14 mouse cellular contexts compared by ENCODE assay signal in the genomic region with DNA sequence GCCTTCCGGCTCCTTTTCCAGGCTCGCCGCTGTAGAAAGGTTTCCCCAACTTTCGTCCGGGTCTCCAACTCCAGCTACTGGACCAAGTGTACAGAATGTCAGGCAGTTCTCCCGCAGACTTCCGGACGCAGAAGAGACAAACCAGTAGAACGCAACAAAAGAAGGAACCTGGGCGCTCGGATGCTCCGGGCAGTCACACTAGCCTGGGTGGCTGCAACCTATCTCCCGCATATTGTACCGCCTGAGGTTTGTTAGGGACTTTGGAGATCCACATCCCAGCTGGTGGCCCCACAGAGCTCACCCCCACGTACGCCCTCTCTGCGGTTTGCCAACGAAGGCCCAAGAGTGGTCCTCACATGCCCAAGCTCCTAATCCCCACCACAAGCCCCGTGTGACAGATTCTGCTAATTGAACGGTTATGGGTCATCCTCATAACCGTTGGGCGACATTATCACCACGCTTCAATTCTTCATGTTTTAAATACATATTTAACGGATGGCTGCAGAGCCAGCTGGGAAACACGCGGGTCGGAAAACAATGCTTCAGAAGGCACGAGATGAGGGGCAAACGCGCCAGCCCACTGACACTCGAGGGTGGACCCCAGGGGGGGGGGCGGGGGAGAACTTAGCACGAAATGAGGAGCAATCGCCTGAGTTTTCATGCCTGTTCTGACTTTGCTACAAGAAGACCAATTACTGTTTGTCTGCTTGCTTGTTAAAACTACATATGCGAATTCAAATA. TPM values are rescaled to one million over a fixed set of nuclear protein-coding genes. Genes with fewer than 3 reads are reported as not detected.
DNase-seq lines count a peak whose midpoint lies in the region; ATAC-seq lines count a peak whose summit lies in the region.
"Had no signal": no experiment of that assay in that cellular context is flagged by ENCODE, and none has a peak within 500 bp of the region (broad histone marks: within the 10 kb centered on the region; RNA-seq: fewer than 3 reads in every experiment).

No protein-coding gene starts in this region.

- H3K4me1 ChIP-seq in heart, embryonic 12.5 days (replicated peaks): peaks cover 44% of the 10 kb centered on the region
- peaks cover 92% of the 10 kb centered on the region for H3K4me1 ChIP-seq in forebrain, embryonic 10.5 days
- peaks cover 32% of the 10 kb centered on the region for H3K4me1 ChIP-seq in hindbrain, embryonic 16.5 days (ENCODE audit: control insufficient read depth, insufficient read depth, low read depth, low read length)
- H3K4me1 ChIP-seq in neural tube, embryonic 12.5 days: peaks cover 27% of the 10 kb centered on the region

- H3K36me3 ChIP-seq in heart, embryonic 12.5 days: no peaks in the 10 kb centered on the region
- H3K36me3 ChIP-seq in forebrain, embryonic 10.5 days (replicated peaks): peaks cover 7% of the 10 kb centered on the region; the same call in 1 of the 2 replicates
- no peaks in the 10 kb centered on the region for H3K36me3 ChIP-seq in hindbrain, embryonic 16.5 days (ENCODE audit: control insufficient read depth, insufficient read depth, low read length)
- H3K36me3 ChIP-seq in neural tube, embryonic 12.5 days: no peaks in the 10 kb centered on the region
- H3K36me3 ChIP-seq: limb, embryonic 15.5 days; stomach, embryonic 15.5 days had no signal

- peak overlapping the region; percentile 54; the same call in 1 of the 2 replicates for H3K4me2 ChIP-seq in heart, embryonic 12.5 days
- H3K4me2 ChIP-seq in hindbrain, embryonic 16.5 days (ENCODE audit: low read length): peak overlapping the region; percentile 44
- 0 out of 2 replicates have a peak overlapping the region, but pooled peaks have one; percentile 1 for H3K4me2 ChIP-seq in neural tube, embryonic 12.5 days (replicated peaks)

- no peak overlapping the region for H3K27ac ChIP-seq in heart, embryonic 12.5 days (ENCODE audit: poor library complexity, severe bottlenecking)
- H3K27ac ChIP-seq in forebrain, embryonic 10.5 days: peak overlapping the region; percentile 85
- H3K27ac ChIP-seq in hindbrain, embryonic 16.5 days (ENCODE audit: low read depth, low read length): peak overlapping the region; percentile 66
- no peak overlapping the region for H3K27ac ChIP-seq in neural tube, embryonic 12.5 days
- H3K27ac ChIP-seq: gastrocnemius, adult 2 months; limb, embryonic 15.5 days; stomach, embryonic 15.5 days had no signal

- DNase-seq in heart, adult 8-10 months (ENCODE audit: low spot score): no peak
- no peak for DNase-seq in forebrain, embryonic 10.5 days (ENCODE audit: extremely low spot score, low spot score)
- DNase-seq in urinary bladder, postnatal 36 days (ENCODE audit: low spot score in 2 of 2): no peak
- DNase-seq in layer of hippocampus, postnatal 25 days (ENCODE audit: extremely low spot score in 1 of 2, low spot score in 1 of 2): no peak
- no peak for DNase-seq in spleen, postnatal 14 days (ENCODE audit: low spot score in 2 of 2)
- DNase-seq: adrenal gland, postnatal 25 days; gastrocnemius, adult 2 months had no signal

- no peak for ATAC-seq in heart, embryonic 12.5 days (ENCODE audit: insufficient number of reproducible peaks, low FRiP score)
- no peak for ATAC-seq in hindbrain, embryonic 16.5 days
- ATAC-seq in neural tube, embryonic 12.5 days (ENCODE audit: low FRiP score, low read depth): no peak
- ATAC-seq: inflammation-experienced regulatory T-cells, adult 6 months had no signal

- peak overlapping the region; percentile 21 for H3K4me3 ChIP-seq in heart, embryonic 12.5 days
- H3K4me3 ChIP-seq in forebrain, embryonic 10.5 days: peak overlapping the region; percentile 51
- peak overlapping the region; percentile 29 for H3K4me3 ChIP-seq in hindbrain, embryonic 16.5 days (ENCODE audit: low read length)
- no peak overlapping the region for H3K4me3 ChIP-seq in neural tube, embryonic 12.5 days
- H3K4me3 ChIP-seq: limb, embryonic 15.5 days had no signal

- H3K27me3 ChIP-seq in heart, embryonic 12.5 days (replicated peaks): peaks cover 100% of the 10 kb centered on the region
- peaks cover 100% of the 10 kb centered on the region for H3K27me3 ChIP-seq in forebrain, embryonic 10.5 days (ENCODE audit: poor library complexity, severe bottlenecking)
- peaks cover 74% of the 10 kb centered on the region for H3K27me3 ChIP-seq in hindbrain, embryonic 16.5 days (replicated peaks; ENCODE audit: control insufficient read depth, insufficient read depth, low read length)
- peaks cover 100% of the 10 kb centered on the region for H3K27me3 ChIP-seq in neural tube, embryonic 12.5 days (replicated peaks)

- no peaks in the 10 kb centered on the region for H3K9me3 ChIP-seq in heart, embryonic 12.5 days (replicated peaks)
- H3K9me3 ChIP-seq in forebrain, embryonic 10.5 days: no peaks in the 10 kb centered on the region
- no peaks in the 10 kb centered on the region for H3K9me3 ChIP-seq in hindbrain, embryonic 16.5 days (ENCODE audit: control insufficient read depth, low read length)
- no peaks in the 10 kb centered on the region for H3K9me3 ChIP-seq in neural tube, embryonic 12.5 days
- H3K9me3 ChIP-seq: limb, embryonic 15.5 days; stomach, embryonic 15.5 days had no signal

- H3K9ac ChIP-seq in heart, embryonic 12.5 days: no peak overlapping the region
- H3K9ac ChIP-seq in hindbrain, embryonic 16.5 days (ENCODE audit: low read depth, low read length): peak overlapping the region; percentile 13
- no peak overlapping the region for H3K9ac ChIP-seq in neural tube, embryonic 12.5 days
- H3K9ac ChIP-seq: limb, embryonic 15.5 days; stomach, embryonic 15.5 days had no signal

- 3% methylated on average over 35 of the region's 35 CpGs for WGBS in heart, embryonic 12.5 days
- 1% methylated on average over 35 of the region's 35 CpGs for WGBS in forebrain, embryonic 10.5 days
- WGBS in hindbrain, embryonic 16.5 days: 2% methylated on average over 35 of the region's 35 CpGs
- WGBS in neural tube, embryonic 12.5 days: under 1% methylated on average over 35 of the region's 35 CpGs

RNA-seq across cellular contexts. Expression of gene Olig2, which starts 1.8 kb away (rescaled TPM):
- polyA plus RNA-seq in heart, embryonic 12.5 days (2016; fragmentation: Nextera tagmentation; extraction: Ambion mirVana): not detected in 2 replicates
- total RNA-seq in heart, adult 8-10 months (2022): not detected
- polyA plus RNA-seq in forebrain, embryonic 10.5 days (2016; fragmentation: Nextera tagmentation; extraction: Ambion mirVana): 10.5 and 11.2 TPM in 2 replicates
- 6.1 and 11.4 TPM in 2 replicates for polyA plus RNA-seq in hindbrain, embryonic 16.5 days (2015; fragmentation: Nextera tagmentation; extraction: Ambion mirVana)
- polyA plus RNA-seq in neural tube, embryonic 12.5 days (2016; fragmentation: Nextera tagmentation; extraction: Ambion mirVana): 2.9 TPM in 2 replicates
- 10 to 100 TPM; 37.2 to 38.6 TPM for total RNA-seq in layer of hippocampus, postnatal 25 days (2021)
- total RNA-seq: adrenal gland, postnatal 25 days; gastrocnemius, adult 2 months; megakaryocyte progenitor cell, adult 5-6 weeks had no signal
- polyA plus RNA-seq: inflammation-experienced regulatory T-cells, adult 6 months; limb, embryonic 15.5 days; stomach, embryonic 15.5 days had no signal

RNA-seq across cellular contexts. Expression of gene Olig1, which starts 46.1 kb away (rescaled TPM):
- not detected in 2 replicates for polyA plus RNA-seq in heart, embryonic 12.5 days (2016; fragmentation: Nextera tagmentation; extraction: Ambion mirVana)
- total RNA-seq in heart, adult 8-10 months (2022): not detected
- 8.3 and 8.5 TPM in 2 replicates for polyA plus RNA-seq in forebrain, embryonic 10.5 days (2016; fragmentation: Nextera tagmentation; extraction: Ambion mirVana)
- 153 and 190 TPM in 2 replicates for polyA plus RNA-seq in hindbrain, embryonic 16.5 days (2015; fragmentation: Nextera tagmentation; extraction: Ambion mirVana)
- polyA plus RNA-seq in neural tube, embryonic 12.5 days (2016; fragmentation: Nextera tagmentation; extraction: Ambion mirVana): 3.1 and 5.1 TPM in 2 replicates
- total RNA-seq in layer of hippocampus, postnatal 25 days (2021): 100 to 1,000 TPM; 160 to 181 TPM
- total RNA-seq: gastrocnemius, adult 2 months; megakaryocyte progenitor cell, adult 5-6 weeks had no signal
- polyA plus RNA-seq: inflammation-experienced regulatory T-cells, adult 6 months had no signal

Comparison
In these comparisons a context has a peak if more than half of its experiments do, and no peak if none do; other contexts are left out.
1. H3K27ac ChIP-seq: peak in forebrain, embryonic 10.5 days (single experiment) and hindbrain, embryonic 16.5 days (single experiment); none in heart, embryonic 12.5 days (single experiment) and neural tube, embryonic 12.5 days (single experiment).
2. H3K4me2 ChIP-seq: peak in every context shown above with its lines; median percentile 54 in heart, embryonic 12.5 days; 44 in hindbrain, embryonic 16.5 days; 1 in neural tube, embryonic 12.5 days.
3. RNA of gene Olig1, which starts 46.1 kb away (polyA plus RNA-seq): 153 to 190 TPM in hindbrain, embryonic 16.5 days; 8.3 to 8.5 TPM in forebrain, embryonic 10.5 days, 3.1 to 5.1 TPM in neural tube, embryonic 12.5 days and not detected in heart, embryonic 12.5 days; every median in the first group is over 10 times any median in the second.